Mouse (Mus musculus) lung, adult 2 months (tissue): Measurements from ENCODE around the gene St7.

ENCODE experiments used
- CTCF ChIP-seq: fragments of 200-500 bp; IDR thresholded peaks from 2 replicates; pipeline ENCODE4 v1.5.1; 2011; ENCODE audit warnings: mild to moderate bottlenecking, low read length, control low read depth; ENCODE audit not compliant: insufficient read depth
- POLR2A ChIP-seq: fragments of 200-500 bp; IDR thresholded peaks from 2 replicates; pipeline ENCODE4 v1.6.1; 2011; ENCODE audit warnings: low read depth, mild to moderate bottlenecking, control low read depth, low read length, borderline replicate concordance; ENCODE audit errors: extremely low read depth

- TF ChIP-seq CTCF (no peak), POLR2A (no peak)
Observed at GRCm38 (mm10) chr6:17657308-17657707, 35.4 kb upstream of the St7 start.
